ENCODE assay signal across 13 mouse cellular contexts in genomic region chr1:150877920-150878319, GRCm38 (mm10).
DNase-seq lines count a peak whose midpoint lies in the region; ATAC-seq lines count a peak whose summit lies in the region.
"Had no signal": no experiment of that assay in that cellular context is flagged by ENCODE, and none has a peak within 500 bp of the region (broad histone marks: within the 10 kb centered on the region; RNA-seq: fewer than 3 reads in every experiment).

No protein-coding gene starts in this region.

- peak overlapping the region; percentile 64 for H3K27ac ChIP-seq in forebrain, embryonic 15.5 days (replicated peaks)
- no peak overlapping the region for H3K27ac ChIP-seq in forebrain, embryonic 10.5 days
- H3K27ac ChIP-seq in embryonic facial prominence, embryonic 14.5 days (replicated peaks; ENCODE audit: low read depth, low read length), result 0 out of 2 replicates have a peak overlapping the region, but pooled peaks have one; percentile 6
- H3K27ac ChIP-seq: hindbrain, embryonic 12.5 days; liver, embryonic 15.5 days had no signal

- no peak overlapping the region for H3K4me3 ChIP-seq in forebrain, embryonic 15.5 days
- H3K4me3 ChIP-seq in forebrain, embryonic 10.5 days, result no peak overlapping the region
- H3K4me3 ChIP-seq in embryonic facial prominence, embryonic 14.5 days (ENCODE audit: low read depth, low read length), result no peak overlapping the region
- H3K4me3 ChIP-seq: hindbrain, embryonic 12.5 days; liver, embryonic 15.5 days had no signal

- 36% methylated on average over 4 of the region's 4 CpGs for WGBS in forebrain, embryonic 15.5 days
- 72% methylated on average over 4 of the region's 4 CpGs for WGBS in forebrain, embryonic 10.5 days
- 31% methylated on average over 4 of the region's 4 CpGs for WGBS in embryonic facial prominence, embryonic 14.5 days

- no peak overlapping the region for H3K9ac ChIP-seq in forebrain, embryonic 15.5 days (replicated peaks)
- no peak overlapping the region for H3K9ac ChIP-seq in embryonic facial prominence, embryonic 14.5 days (ENCODE audit: low read depth, low read length)
- H3K9ac ChIP-seq: hindbrain, embryonic 12.5 days; liver, embryonic 15.5 days had no signal

- peaks cover 9% of the 10 kb centered on the region; the same call in 1 of the 2 replicates for H3K4me1 ChIP-seq in forebrain, embryonic 15.5 days
- peaks cover 17% of the 10 kb centered on the region for H3K4me1 ChIP-seq in forebrain, embryonic 10.5 days
- H3K4me1 ChIP-seq in embryonic facial prominence, embryonic 14.5 days (ENCODE audit: control insufficient read depth, insufficient read depth, low read length), result peaks cover 18% of the 10 kb centered on the region
- H3K4me1 ChIP-seq: hindbrain, embryonic 12.5 days; liver, embryonic 15.5 days had no signal

- H3K4me2 ChIP-seq in forebrain, embryonic 15.5 days (replicated peaks), result no peak overlapping the region
- no peak overlapping the region for H3K4me2 ChIP-seq in embryonic facial prominence, embryonic 14.5 days (ENCODE audit: low read depth, low read length)
- H3K4me2 ChIP-seq: hindbrain, embryonic 12.5 days; liver, embryonic 15.5 days had no signal

- H3K36me3 ChIP-seq in forebrain, embryonic 15.5 days, result no peaks in the 10 kb centered on the region
- H3K36me3 ChIP-seq in forebrain, embryonic 10.5 days (replicated peaks), result no peaks in the 10 kb centered on the region
- no peaks in the 10 kb centered on the region for H3K36me3 ChIP-seq in embryonic facial prominence, embryonic 14.5 days (ENCODE audit: control insufficient read depth, insufficient read depth, low read length)
- H3K36me3 ChIP-seq: hindbrain, embryonic 12.5 days; liver, embryonic 15.5 days had no signal

- ATAC-seq in forebrain, embryonic 15.5 days (replicated peaks), result peak; percentile 90
- ATAC-seq in embryonic facial prominence, embryonic 14.5 days (ENCODE audit: low read depth), result 0 out of 2 replicates have a peak, but pooled peaks have one; percentile 53
- ATAC-seq: intestine, postnatal 0 days had no signal

- no peaks in the 10 kb centered on the region for H3K27me3 ChIP-seq in forebrain, embryonic 15.5 days
- H3K27me3 ChIP-seq in forebrain, embryonic 10.5 days (ENCODE audit: poor library complexity, severe bottlenecking), result no peaks in the 10 kb centered on the region
- no peaks in the 10 kb centered on the region for H3K27me3 ChIP-seq in embryonic facial prominence, embryonic 14.5 days (replicated peaks; ENCODE audit: control insufficient read depth, insufficient read depth, low read length)
- H3K27me3 ChIP-seq: hindbrain, embryonic 12.5 days; liver, embryonic 15.5 days had no signal

- no peak for DNase-seq in forebrain, embryonic 10.5 days (ENCODE audit: extremely low spot score, low spot score)
- DNase-seq in layer of hippocampus, adult 9-11 months, result peak; percentile 18
- DNase-seq in layer of hippocampus, postnatal 10 days (ENCODE audit: low spot score in 2 of 2), result no peak
- DNase-seq in embryonic facial prominence, embryonic 14.5 days (ENCODE audit: low spot score), result peak; percentile 63
- DNase-seq in lung, postnatal 25 days (ENCODE audit: low spot score), result peak; percentile 26
- DNase-seq in adrenal gland, postnatal 36 days, result no peak
- DNase-seq: adrenal gland, postnatal 14 days; gastrocnemius, postnatal 25 days; thymus, adult 18-20 months had no signal

- no peaks in the 10 kb centered on the region for H3K9me3 ChIP-seq in forebrain, embryonic 15.5 days
- no peaks in the 10 kb centered on the region for H3K9me3 ChIP-seq in forebrain, embryonic 10.5 days
- no peaks in the 10 kb centered on the region for H3K9me3 ChIP-seq in embryonic facial prominence, embryonic 14.5 days (ENCODE audit: control insufficient read depth, low read length)
- H3K9me3 ChIP-seq: hindbrain, embryonic 12.5 days; liver, embryonic 15.5 days had no signal

Comparison
In these comparisons a context has a peak if more than half of its experiments do, and no peak if none do; other contexts are left out.
1. DNase-seq: peak in layer of hippocampus, adult 9-11 months (single experiment), embryonic facial prominence, embryonic 14.5 days (single experiment) and lung, postnatal 25 days (single experiment); none in forebrain, embryonic 10.5 days (single experiment), layer of hippocampus, postnatal 10 days (0 of 2) and adrenal gland, postnatal 36 days (0 of 2).